Mouse (Mus musculus) myocyte (in vitro differentiated cells): ENCODE data around the gene Rnf222. TPM values are rescaled to one million over a fixed set of nuclear protein-coding genes. Genes with fewer than 3 reads are reported as not detected.

Experiments used
- H3K27me3 ChIP-seq: one replicate; pipeline ENCODE4 v1.6.1; 2011; ENCODE audit not compliant: control insufficient read depth, insufficient read depth, insufficient read length
- H3K36me3 ChIP-seq: one replicate; pipeline ENCODE4 v1.6.1; 2011; ENCODE audit not compliant: control insufficient read depth, insufficient read depth
- H3K4me2 ChIP-seq: one replicate; pipeline ENCODE4 v1.6.1; 2011; ENCODE audit warnings: low read depth, control low read depth
- H3K4me3 ChIP-seq: one replicate; pipeline ENCODE4 v1.5.1; 2011; ENCODE audit warnings: mild to moderate bottlenecking, control low read depth, moderate library complexity
- H3K79me2 ChIP-seq: one replicate; pipeline ENCODE4 v1.6.1; 2011; ENCODE audit not compliant: control insufficient read depth, insufficient read depth
- H3ac ChIP-seq: one replicate; pipeline ENCODE4 v1.6.1; 2011; ENCODE audit not compliant: control insufficient read depth, insufficient read length
- CEBPB ChIP-seq: IDR thresholded peaks from 2 replicates; pipeline ENCODE4 v1.6.1; 2011; ENCODE audit warnings: mild to moderate bottlenecking, moderate library complexity; ENCODE audit not compliant: poor library complexity, insufficient read depth, severe bottlenecking
- E2F4 ChIP-seq: IDR thresholded peaks from one replicate; pipeline ENCODE4 v1.6.1; 2011; ENCODE audit warnings: mild to moderate bottlenecking, control low read depth, moderate library complexity; ENCODE audit not compliant: insufficient read depth
- MAX ChIP-seq: IDR thresholded peaks from one replicate; pipeline ENCODE4 v1.6.1; 2011; ENCODE audit warnings: low read depth, mild to moderate bottlenecking, control low read depth
- MYOD1 ChIP-seq, 3 experiments: IDR thresholded peaks; one replicate each; pipeline ENCODE4 v1.6.1; 2011; ENCODE audit warnings: control low read depth in 2 of 3, low read depth in 2 of 3, mild to moderate bottlenecking in 2 of 3, moderate library complexity in 1 of 3; ENCODE audit not compliant: insufficient read length in 2 of 3, control insufficient read depth in 1 of 3
- MYOG ChIP-seq, 3 experiments: IDR thresholded peaks; one replicate each; pipeline ENCODE4 v1.6.1; 2011; ENCODE audit warnings: control low read depth in 2 of 3, low read depth in 2 of 3, mild to moderate bottlenecking in 2 of 3; ENCODE audit not compliant: insufficient read length in 2 of 3, control insufficient read depth in 1 of 3, insufficient read depth in 1 of 3
- POLR2A ChIP-seq: IDR thresholded peaks from one replicate; pipeline ENCODE4 v1.6.1; 2011; ENCODE audit warnings: low read depth, mild to moderate bottlenecking, control low read depth, moderate library complexity; ENCODE audit not compliant: insufficient read length
- POLR2AphosphoS2 ChIP-seq: IDR thresholded peaks from one replicate; pipeline ENCODE4 v1.6.1; 2011; ENCODE audit warnings: low read depth, control low read depth; ENCODE audit not compliant: insufficient read length
- REST ChIP-seq: IDR thresholded peaks from one replicate; pipeline ENCODE4 v1.6.1; 2011; ENCODE audit warnings: mild to moderate bottlenecking, control low read depth, moderate library complexity; ENCODE audit not compliant: insufficient read depth, insufficient read length
- SRF ChIP-seq: IDR thresholded peaks from one replicate; pipeline ENCODE4 v1.6.1; 2011; ENCODE audit warnings: low read depth; ENCODE audit not compliant: control insufficient read depth, insufficient read length
- TCF12 ChIP-seq: IDR thresholded peaks from one replicate; pipeline ENCODE4 v1.6.1; 2011; ENCODE audit warnings: mild to moderate bottlenecking, control low read depth; ENCODE audit not compliant: poor library complexity, insufficient read depth, severe bottlenecking
- TCF3 ChIP-seq: IDR thresholded peaks from one replicate; pipeline ENCODE4 v1.6.1; 2011; ENCODE audit warnings: low read depth, control low read depth; ENCODE audit not compliant: insufficient read length
- USF1 ChIP-seq: IDR thresholded peaks from one replicate; pipeline ENCODE4 v1.6.1; 2011; ENCODE audit warnings: low read depth, mild to moderate bottlenecking, control low read depth, moderate library complexity
- polyA plus RNA-seq: library from polyadenylated mRNA; unstranded; fragments of >200 nt; fragmentation: generic; extraction: Trizol; gene quantifications from one replicate; pipeline ENCODE4 v1.2.1, GENCODE M21; 2012; ENCODE audit warnings: missing spikeins

The Rnf222 gene
- polyA plus RNA-seq, 1 experiment, result not detected

- TF ChIP-seq MYOD1 (IDR thresholded peaks at IDR 0.05; ENCODE audit: control insufficient read depth in 1 of 3, insufficient read length in 2 of 3, low read depth in 2 of 3) (peak in 1 of 3 experiments; percentile 9), TCF12 (no peak), REST (peak; percentile 34), USF1 (peak; percentile 96), POLR2A (peak; percentile 93), SRF (no peak), MYOG (IDR thresholded peaks at IDR 0.05; ENCODE audit: control insufficient read depth in 1 of 3, insufficient read depth in 1 of 3, insufficient read length in 2 of 3, low read depth in 2 of 3) (no peak), E2F4 (no peak), POLR2AphosphoS2 (peak; percentile 87)
- H3K27me3 ChIP-seq, result no peaks in the 10 kb centered on the region
Measured at GRCm38 (mm10) chr11:68852932-68853409, 35.4 kb upstream of the Rnf222 start.

DNA sequence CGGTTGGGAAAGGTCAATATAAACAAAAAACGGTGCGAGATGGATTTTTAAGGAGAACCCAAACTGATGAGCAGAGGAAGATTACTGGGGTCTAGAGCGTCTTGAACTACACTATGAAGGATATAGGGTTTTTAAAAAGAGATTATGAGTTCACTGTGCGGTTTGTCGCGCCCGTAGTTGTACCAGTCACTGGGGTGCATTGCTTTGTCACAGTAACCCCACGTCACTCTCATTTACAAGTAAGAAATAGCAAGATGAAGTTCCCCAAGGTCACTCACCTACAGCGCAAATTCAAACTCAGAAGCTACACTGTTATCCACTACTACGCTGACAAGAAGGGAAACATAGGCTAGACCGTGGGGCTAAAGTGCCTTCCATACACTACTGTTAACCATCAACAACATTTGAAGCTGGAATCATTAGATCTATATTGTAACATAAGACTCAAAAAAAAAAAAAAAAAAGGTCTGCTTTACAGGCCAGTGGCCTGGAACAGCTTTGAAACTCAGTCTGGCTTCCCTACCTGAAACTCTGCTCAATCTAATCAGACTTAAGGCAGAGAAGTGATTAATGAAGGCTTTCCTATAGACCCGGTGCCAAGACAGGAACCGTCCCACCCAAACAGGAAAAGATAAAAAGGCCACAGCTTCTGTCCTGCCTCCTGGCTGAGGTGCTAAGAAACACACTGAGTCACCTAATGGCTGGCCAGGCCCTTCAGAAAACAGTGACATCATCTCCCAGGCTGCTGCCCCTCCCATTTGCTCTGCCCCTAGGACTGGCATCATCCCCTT lies 34.5 kb upstream of the Rnf222 start:
- Histone ChIP-seq H3K4me3 (peak overlapping the region; percentile 55), H3K4me2 (peak overlapping the region; percentile 92), H3ac (no peak overlapping the region), H3K79me2 (peaks cover 36% of the 10 kb centered on the region), H3K36me3 (no peaks in the 10 kb centered on the region), H3K27me3 (no peaks in the 10 kb centered on the region)
- TF ChIP-seq TCF12 (no peak), CEBPB (no peak), MYOD1 (IDR thresholded peaks at IDR 0.05; ENCODE audit: control insufficient read depth in 1 of 3, insufficient read length in 2 of 3, low read depth in 2 of 3) (no peak), POLR2A (peak; percentile 19)

More at GRCm38 (mm10) chr11:68852932-68853409, 35.4 kb upstream of the Rnf222 start:
- H3K4me2 ChIP-seq, result peak overlapping the region; percentile 92
- no peaks in the 10 kb centered on the region for H3K36me3 ChIP-seq
- peak overlapping the region; percentile 55 for H3K4me3 ChIP-seq
- H3K79me2 ChIP-seq, result peaks cover 44% of the 10 kb centered on the region
- peak overlapping the region; percentile 35 for H3ac ChIP-seq

DNA sequence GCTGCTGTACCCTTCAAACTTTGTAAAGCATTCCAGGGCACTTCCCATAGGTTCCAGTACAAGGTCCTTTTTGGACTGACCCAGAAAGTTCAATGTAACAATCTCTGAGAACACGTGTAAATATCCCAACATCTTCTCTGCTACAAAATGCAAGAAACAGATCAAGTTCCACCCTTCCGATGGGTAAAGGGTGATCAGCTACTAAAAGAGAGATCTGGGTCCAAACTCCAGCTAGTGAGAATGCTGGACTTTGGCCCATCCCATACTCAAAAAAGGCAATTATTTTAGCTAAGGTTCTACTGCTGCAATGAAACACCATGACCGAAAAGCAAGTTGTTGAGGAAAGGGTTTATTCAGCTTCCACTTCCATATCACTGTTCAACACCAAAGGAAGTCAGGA lies 33.7 kb upstream of the Rnf222 start:
- peak overlapping the region; percentile 92 for H3K4me2 ChIP-seq
- H3K27me3 ChIP-seq, result no peaks in the 10 kb centered on the region
- H3K36me3 ChIP-seq, result no peaks in the 10 kb centered on the region
- H3K4me3 ChIP-seq, result no peak overlapping the region
- TF ChIP-seq USF1 (no peak), MYOD1 (IDR thresholded peaks at IDR 0.05; ENCODE audit: control insufficient read depth in 1 of 3, insufficient read length in 2 of 3, low read depth in 2 of 3) (no peak), REST (no peak), TCF3 (no peak), SRF (no peak), E2F4 (no peak), POLR2AphosphoS2 (no peak), TCF12 (no peak), CEBPB (no peak), MAX (no peak)
- H3ac ChIP-seq, result no peak overlapping the region
- H3K79me2 ChIP-seq, result peaks cover 28% of the 10 kb centered on the region

GRCm38 (mm10) chr11:68857329-68857728 lies 31.0 kb upstream of the Rnf222 start:
- no peaks in the 10 kb centered on the region for H3K36me3 ChIP-seq
- no peaks in the 10 kb centered on the region for H3K27me3 ChIP-seq
- H3K79me2 ChIP-seq, result peaks cover under 1% of the 10 kb centered on the region
- no peak overlapping the region for H3ac ChIP-seq
- H3K4me3 ChIP-seq, result no peak overlapping the region
- no peak for TF ChIP-seq MAX
- no peak for TF ChIP-seq MYOG (IDR thresholded peaks at IDR 0.05; ENCODE audit: control insufficient read depth in 1 of 3, insufficient read depth in 1 of 3, insufficient read length in 2 of 3, low read depth in 2 of 3)
- no peak for TF ChIP-seq TCF3
- TF ChIP-seq POLR2AphosphoS2, result no peak
- no peak for TF ChIP-seq USF1
- no peak for TF ChIP-seq POLR2A
- TF ChIP-seq TCF12, result no peak
- no peak for TF ChIP-seq E2F4
- TF ChIP-seq SRF, result no peak
- no peak for TF ChIP-seq CEBPB
- TF ChIP-seq MYOD1 (IDR thresholded peaks at IDR 0.05; ENCODE audit: control insufficient read depth in 1 of 3, insufficient read length in 2 of 3, low read depth in 2 of 3), result no peak
- TF ChIP-seq REST, result no peak
- no peak overlapping the region for H3K4me2 ChIP-seq
